Mouse (Mus musculus): ENCODE measurements around the gene Cacna1a.
"Not testable (repeated sequence)": the region's sequence is repeated elsewhere in the genome, so short reads cannot be mapped to it uniquely, and the experiment has no call there.

The Cacna1a gene

DNA sequence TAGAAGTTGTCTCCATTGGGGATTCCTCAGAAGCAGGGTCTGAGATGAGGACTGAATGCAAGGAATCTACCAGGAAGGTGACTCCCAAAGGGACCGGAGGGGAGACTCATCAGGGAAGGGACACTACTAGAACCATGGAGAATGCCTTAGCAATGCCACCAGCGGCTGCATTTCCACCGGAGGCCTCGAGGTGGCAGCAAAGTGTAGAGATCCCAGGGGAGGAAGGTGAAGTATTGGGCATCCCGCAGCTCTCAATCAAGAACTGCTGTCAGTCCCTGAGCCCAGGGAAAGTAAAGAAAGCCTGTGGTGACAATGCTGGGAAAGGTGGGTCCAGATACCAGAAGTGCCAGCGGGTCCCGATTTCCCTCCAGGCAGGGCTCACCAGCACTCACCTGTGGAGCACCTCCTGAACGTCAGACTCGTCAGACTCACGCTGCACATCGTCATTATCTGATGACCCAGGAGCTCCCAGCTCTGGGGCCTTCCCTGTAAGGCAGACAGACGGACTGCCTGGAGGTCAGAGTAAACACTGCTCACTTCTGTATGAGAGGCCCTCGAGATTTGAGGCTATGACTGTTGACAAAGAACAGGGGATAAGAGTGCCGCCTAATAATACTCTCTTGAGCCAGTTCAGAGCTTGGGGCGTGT, 203.9 kb downstream of the Cacna1a start:
- DNase-seq (ENCODE audit: low spot score) = peak; percentile 79

DNA sequence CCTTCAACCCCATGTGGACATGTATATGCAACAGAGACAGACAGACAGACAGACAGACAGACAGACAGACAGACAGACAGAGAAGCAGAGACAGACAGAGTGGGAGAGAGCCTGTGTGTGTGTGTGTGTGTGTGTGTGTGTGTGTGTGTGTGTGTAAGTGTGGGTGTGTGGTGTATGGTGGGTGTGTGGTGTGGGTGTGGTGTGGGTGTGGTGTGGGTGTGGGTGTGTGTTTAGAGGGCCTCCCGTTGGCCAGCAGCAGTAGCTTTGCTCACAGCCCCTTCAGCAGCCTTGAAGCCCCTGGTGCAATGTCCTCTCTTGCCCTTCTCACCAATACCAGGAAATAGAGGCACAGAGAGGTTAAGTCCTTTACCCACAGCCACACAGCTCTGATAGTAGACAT, 204.9 kb downstream of the Cacna1a start:
- DNase-seq (ENCODE audit: low spot score) = no peak

DNA sequence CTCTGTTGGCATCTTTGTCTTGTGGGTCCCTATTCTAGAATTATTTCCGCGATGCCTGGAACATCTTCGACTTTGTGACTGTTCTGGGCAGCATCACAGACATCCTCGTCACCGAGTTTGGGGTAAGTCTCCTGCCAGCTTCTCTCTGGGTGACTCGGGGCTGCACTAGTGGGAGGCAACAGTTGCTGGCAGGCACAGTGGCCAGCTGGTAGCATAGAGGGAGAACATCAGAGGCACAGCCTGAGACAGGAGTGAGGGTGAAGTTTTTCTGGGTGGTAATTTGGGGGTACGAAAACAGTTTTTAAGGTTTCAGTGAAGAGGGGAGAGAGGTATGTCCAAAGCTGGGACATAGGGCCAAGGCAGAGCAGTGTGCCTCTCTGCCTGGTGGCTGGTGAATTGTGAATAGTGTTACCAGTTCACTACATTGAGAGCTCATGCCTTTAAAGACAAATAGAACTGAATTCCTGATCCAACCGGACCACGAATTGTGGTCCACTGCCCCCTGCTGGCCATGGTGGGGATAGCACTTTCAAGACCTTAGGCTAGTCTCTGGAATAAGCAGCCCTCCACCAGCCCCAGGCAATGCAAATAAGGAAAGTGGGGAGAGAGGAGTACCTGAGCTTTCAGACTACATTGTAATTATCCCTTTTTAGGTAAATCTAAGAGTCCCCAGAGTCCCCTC, 206.0 kb downstream of the Cacna1a start:
- peak; percentile 75 for DNase-seq (ENCODE audit: low spot score)

DNA sequence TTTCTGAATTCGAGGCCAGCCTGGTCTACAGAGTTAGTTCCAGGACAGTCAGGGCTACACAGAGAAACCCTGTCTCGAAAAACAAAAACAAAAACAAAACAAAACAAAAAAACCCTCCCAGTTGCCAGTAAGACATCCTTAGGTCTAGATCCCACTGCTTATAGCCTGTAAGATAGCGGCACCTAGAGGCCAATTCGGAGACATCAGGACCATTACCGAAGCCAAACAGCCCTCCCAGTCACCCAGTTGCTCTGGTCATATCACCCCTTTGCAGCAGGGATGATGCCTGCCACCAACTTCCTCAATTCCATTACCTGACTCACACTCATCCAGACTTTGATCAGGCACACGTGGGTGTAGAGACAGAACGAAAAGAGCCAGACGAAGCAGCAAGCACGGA, 207.4 kb downstream of the Cacna1a start:
- peak; percentile 64 for DNase-seq (ENCODE audit: low spot score)

DNA sequence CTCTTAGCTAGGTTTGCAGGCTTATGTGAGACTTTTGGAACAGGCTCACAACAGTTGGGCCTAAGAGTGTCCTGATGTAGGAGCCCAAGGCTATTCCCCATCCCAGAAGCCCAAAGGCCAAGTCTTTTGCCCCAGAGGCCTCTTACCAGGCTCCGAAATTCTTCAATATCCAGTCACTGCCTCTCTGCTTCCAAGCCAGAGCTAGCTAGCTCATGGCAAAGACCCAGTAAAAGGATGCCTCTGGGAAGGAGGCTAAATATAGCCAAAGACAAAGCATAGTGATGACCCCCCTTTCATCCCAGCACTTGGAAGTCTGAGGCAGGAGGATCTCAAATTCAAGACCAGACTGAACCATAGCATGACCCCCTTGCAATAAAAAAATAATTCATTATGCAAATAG, 211.2 kb downstream of the Cacna1a start:
- no peak for DNase-seq (ENCODE audit: low spot score)

DNA sequence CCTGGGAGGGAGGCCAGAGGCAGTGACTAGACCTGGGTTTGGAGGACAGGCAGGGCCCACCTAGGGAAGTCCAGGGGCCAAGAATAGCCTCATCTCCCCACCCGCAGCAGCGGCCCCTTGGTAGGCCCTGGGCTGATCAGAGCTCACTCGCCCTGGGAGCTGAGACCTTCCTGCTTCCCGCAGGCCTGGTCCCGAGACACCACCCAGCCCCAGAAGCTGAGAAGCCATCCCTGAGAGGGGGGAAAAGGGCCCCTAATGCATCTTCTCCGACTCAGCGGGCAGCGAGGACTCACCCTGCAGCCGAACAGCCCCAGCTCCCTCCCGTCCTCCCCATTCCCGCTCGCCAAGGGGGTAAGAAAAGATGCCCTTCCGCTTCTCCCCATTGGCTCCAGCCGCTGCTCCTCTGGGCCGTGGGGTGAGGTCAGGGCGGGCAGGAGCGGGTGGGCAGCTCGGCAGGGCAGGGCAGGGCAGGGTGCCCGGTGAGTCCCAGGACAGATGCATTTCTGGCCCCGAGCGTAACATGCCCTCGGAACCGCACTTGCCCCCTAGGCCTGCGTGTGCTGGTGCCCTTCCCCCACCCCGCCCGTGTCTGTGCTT, 212.2 kb downstream of the Cacna1a start:
- no peak for DNase-seq (ENCODE audit: low spot score)

DNA sequence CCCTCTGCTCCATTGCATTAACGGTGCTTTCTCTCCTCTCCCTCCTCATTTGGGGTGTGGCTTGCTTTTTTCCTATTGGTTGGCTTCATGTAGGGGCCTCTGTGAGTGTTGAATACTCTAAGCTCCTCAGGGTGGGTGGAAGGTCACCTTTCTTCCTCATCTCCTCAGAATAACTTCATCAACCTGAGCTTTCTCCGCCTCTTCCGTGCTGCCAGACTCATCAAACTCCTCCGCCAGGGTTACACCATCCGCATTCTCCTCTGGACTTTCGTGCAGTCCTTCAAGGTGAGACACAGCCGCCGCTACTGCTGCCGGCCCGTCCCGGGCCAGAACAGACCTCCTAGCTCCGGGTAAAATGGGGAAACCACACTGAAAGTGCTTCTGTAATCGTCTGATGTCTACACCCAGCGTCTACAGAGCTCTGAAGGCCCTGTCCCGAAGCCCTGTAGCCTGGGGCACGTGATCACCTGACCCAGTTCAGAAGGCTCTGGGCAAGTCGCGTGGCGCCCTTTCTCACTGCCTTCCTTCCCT, 213.0 kb downstream of the Cacna1a start:
- DNase-seq (ENCODE audit: low spot score) = no peak

DNA sequence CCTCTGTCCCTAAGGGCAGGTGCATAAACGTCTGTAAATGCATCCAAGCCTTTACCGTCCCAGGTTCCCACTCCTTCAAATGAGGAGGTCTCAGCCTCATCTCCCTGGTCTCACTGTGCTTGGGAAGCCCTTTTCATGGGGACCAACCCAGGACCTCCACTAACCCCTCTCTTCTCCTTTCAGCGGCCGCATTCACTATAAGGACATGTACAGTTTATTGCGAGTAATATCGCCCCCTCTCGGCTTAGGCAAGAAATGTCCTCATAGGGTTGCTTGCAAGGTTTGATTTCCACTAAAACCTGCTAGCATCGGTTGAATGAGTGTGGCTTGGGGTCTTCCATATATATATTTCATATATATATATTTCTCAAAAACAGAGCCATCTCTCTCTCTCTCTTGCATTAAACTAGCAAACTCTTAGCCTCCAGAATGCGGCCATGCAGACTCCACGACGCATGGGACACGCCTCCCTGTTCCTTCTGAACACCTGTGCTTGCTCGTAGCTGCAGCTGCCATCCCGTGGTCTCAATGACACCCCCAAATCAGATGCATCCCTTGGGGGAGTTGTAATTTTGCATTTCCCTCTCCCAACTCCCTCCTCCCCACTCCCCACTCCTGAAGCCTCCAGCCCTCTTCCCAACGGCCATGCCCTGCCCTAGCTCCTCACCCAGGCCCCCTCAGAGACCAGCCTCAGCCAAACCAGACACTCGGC, 226.4 kb downstream of the Cacna1a start:
- no peak for DNase-seq (ENCODE audit: low spot score)

DNA sequence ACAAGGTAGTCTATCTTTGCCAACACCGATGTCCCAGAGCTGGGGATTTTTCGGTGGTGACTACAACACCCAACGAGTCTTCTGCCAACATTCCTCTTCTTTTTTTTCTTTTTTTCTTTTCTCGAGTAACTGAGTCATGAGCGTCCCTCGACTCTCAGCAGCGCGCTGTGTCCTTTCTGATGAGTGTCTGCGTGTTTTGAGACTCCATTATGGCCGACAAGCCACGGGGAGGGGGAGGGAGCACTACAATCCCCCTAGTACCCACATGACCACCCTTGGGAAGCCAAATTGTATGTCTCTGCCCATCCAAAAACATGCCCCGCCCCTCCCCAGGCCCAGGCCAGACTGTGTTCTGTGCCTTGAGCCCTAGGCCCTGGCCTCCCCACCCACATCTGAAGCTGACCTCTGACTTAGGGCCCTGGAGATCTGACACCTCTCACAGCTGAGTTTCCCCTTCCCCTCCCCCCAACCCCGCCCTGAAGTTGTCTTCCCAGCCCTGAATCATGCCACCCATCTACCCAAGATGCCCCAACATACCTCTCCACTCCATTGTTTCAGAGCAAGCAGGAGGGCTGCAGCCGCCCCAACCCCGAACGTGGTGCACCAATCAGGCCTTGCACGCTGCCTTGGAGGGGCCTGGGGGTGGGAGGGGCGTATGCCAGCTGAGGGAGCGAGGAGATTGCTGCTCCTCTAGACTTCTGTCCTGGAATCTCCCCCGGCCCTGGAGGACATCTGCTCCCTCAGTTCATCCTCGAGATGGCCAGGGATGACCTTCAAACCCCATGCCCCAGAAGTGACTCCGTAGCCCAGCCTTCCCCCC, 227.6 kb downstream of the Cacna1a start:
- DNase-seq (ENCODE audit: low spot score) = no peak

DNA sequence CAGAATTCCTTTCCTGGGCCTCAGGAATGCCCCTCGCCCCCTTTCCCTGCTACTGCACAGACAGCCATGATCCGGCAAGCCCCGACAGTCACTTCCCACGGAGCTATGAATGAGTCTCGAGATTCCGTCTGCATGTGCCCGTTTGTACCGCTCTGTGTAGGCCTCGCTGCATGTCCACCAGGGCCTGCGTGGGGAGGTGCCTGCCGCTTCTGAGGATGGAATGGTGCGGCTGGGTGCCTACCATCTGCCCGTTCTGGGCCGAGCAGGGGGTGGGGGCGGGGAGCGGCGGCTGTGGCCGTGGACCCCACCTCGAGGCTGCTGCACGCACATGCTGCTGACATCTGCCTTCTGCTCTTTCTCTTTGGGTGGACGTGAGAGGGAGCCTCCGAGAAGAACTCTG, 228.8 kb downstream of the Cacna1a start:
- DNase-seq (ENCODE audit: low spot score) = no peak

DNA sequence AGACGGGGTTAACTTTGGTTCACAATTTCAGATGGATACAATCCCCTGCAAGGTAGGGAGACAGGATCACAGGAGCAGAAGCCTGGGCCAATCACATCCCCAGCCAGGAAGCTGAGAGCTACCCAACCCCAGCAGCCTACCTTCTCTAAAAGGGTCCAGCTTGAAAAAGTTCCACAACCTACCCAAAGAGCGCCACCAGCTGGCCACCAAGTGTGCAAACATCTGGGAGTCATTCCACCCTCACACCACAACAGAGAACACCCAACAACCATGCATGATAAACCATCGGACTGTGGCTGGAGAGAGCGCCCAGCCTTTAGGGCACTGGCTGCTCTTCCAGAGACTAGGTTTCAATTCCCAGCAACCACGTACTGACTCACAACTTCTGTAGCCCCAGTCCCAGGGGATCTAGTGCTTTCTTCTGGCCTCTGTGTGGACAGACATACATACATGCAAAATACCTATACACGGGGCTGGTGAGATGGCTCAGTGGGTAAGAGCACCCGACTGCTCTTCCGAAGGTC, 232.9 kb downstream of the Cacna1a start:
- no peak for DNase-seq (ENCODE audit: low spot score)

DNA sequence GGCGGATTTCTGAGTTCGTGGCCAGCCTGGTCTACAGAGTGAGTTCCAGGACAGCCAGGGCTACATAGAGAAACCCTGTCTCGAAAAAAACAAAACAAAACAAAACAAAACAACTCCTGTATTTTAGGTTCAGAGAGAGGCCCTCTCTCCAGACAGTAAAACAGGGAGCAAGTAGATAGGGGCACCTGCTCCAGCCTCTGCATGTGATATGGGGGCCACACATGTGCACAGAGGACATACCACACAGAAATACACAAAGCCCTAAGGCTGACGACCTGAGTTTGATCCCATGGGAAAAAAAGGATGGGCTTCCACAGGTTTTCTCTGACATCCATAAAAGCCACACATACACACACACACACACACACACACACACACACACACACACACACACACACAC, 235.2 kb downstream of the Cacna1a start:
- DNase-seq (ENCODE audit: low spot score) = not testable (repeated sequence)

DNA sequence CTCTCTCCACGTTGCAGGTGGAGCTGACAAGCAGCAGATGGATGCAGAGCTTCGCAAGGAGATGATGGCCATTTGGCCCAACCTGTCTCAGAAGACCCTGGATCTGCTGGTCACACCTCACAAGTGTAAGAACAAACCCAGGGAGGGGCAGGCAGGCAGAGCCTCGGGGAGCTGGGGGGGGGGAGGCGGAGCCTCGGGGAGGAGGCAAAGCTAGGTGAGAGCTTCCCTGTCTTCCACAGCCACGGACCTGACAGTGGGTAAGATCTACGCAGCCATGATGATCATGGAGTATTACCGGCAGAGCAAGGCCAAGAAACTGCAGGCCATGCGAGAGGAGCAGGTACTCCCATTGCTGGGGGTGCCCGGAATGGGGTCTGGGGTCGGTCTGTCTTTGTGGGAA, 241.3 kb downstream of the Cacna1a start:
- no peak for DNase-seq (ENCODE audit: low spot score)

DNA sequence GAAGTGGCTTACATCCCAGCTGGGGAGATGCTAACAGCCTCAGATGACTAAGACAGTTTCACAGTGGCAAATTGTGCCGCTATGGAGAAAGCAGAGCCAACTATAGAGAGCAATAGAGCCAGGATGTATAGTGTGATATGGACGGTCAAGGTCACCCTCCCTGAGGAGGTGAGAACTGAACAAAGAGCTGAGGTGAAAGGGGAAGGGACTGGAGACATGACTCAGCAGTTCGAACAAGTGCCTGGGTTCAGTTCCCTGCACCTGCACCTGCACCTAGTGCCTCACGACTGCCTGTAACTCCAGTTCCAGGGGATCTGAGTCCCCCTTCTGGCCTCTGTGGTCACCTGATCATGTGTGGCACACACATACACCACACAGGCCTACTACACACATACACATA, 241.9 kb downstream of the Cacna1a start:
- DNase-seq (ENCODE audit: low spot score) = no peak

DNA sequence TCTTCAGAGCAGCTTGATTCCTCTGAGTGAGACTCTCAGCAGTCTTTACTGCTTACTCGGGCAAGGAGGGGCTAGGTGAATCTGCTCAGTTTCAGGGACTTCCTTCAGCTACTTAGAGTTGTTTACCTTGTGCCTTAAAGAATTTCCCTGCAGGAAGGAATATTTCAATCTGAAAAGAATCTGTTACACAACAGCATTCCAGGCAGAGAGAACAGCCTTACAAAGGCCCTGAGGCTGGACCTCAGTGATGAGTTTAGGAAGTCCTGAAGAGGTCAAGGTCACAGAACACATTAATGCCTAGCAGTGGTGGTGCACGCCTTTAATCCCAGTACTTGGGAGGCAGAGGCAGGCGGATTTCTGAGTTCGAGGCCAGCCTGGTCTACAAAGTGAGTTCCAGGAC, 243.6 kb downstream of the Cacna1a start:
- DNase-seq (ENCODE audit: low spot score) = no peak

DNA sequence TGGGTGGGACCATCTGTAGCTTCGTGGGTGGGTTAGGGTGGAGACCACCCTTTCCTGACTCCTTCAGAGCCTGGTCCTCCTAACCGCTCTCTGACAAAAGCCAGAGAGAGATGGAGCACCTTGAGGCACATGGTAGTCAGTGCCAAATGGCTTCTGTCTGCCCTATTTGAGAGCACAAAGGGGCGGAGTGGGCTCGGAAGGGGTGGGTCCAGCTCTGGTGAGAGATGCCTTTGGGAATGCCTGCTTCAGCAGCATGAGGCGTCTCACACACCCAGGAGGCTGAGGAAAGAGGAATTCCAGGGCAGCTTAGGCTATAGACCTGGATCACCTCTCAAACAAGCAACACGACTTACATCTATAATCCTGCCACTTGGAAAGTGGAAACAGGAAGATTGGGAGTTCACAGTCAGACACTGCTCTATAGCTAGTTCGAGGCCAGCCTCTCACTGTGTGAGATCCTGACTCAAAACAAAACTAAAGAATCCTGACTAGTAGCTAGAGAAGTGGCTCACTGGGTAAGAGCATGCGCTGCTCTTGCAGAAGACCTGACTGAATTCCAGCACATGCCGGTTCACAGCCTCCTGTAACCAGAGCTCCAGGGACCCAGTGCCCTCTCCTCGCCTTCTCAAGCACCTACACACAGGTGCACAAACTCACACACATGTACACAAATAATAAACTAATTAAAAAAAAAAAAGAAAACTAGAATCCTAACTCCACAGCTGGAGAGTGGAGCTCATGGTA, 245.8 kb downstream of the Cacna1a start:
- DNase-seq (ENCODE audit: low spot score) = no peak

DNA sequence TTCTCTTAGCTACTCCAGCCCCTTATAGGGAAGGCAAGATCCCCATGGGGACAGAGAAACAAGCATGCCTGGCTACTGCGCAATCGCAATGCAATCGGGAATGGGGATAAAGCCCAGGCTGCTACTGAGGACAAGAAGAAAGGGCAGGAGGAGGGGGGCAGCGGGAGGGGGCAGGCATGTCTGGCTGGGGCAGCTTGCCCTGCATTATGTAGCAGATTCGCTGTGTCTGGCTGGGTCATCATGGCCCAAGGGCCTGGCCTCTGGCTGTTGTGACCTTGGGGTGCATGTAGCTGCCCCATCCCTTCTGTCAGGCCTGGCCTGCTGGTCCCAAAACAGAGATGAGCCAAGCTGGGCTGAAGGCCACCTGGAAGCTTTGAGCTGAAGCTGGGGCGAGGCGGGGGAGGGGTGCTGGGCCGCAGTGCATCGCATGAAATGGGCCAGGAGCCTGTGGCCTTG, 246.6 kb downstream of the Cacna1a start:
- peak; percentile 43 for DNase-seq (ENCODE audit: low spot score)

DNA sequence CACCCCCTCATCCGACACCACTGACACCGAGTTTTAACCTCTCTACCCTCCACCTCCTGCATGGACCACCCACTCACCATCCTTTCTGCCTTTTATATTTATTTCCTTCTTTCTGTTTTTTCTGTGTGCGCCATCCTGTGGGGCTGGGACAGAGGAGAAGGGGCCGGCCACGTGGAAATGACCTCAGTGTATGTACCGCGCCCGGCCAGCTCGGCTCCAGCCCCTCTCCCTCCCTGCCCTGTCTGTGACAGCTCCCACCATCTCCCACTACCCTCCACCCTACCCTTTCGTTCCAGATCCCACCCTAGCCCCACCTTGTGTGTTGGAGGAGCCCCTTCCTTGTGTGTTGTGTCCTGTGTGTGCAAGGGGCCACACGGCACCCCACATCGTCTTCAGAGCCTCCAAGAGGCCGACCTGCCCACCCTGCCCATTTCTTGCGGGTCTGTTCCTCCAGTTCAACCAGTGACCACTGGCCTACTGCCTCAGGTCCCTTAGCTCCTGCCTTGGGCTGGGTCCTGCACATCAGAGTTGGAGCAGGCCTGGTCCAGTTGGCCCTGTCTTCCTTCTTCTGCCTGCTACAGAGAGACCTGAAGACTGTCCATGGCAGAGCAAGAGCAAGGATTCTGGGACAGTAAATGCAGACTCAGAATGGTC, 247.3 kb downstream of the Cacna1a start:
- DNase-seq (ENCODE audit: low spot score) = no peak

DNA sequence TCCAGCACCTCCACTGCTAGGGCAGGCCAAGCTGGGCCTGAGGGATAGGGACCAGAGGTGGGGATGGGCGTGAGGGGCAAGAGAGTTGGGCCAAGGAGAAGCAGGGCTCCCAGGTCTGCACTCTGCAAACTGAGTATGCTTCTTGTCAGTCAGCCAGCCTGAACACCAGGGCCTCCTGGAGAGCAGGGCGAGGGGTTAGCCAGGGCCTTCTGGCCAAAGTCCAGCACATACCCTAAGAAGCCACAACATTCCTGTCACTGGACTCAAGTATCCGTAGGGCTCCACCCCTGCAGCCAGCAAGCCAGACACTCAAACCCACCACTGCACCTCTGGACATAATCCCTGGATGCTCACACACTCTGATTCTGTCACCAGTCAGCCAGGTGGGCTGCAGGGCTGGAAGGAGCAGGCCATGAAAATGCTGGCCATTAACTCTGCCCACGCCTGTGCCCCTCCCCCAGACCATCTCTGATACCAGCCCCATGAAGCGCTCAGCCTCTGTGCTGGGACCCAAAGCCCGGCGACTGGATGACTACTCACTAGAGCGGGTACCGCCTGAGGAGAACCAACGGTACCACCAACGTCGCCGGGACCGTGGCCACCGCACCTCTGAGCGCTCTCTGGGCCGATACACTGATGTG, 247.9 kb downstream of the Cacna1a start:
- no peak for DNase-seq (ENCODE audit: low spot score)

Data from urinary bladder, postnatal 14 days (tissue).